ENCODE assay signal across 17 mouse cellular contexts in genomic region chr7:37389703-37390087, GRCm38 (mm10).
"Had no signal": no experiment of that assay in that cellular context is flagged by ENCODE, and none has a peak within 500 bp of the region (broad histone marks: within the 10 kb centered on the region; RNA-seq: fewer than 3 reads in every experiment).

No protein-coding gene starts in this region.

- H3K4me3 ChIP-seq: midbrain, embryonic 10.5 days; midbrain, embryonic 12.5 days; myocyte; neural tube, embryonic 13.5 days; neural tube, embryonic 15.5 days had no signal

- H3K27me3 ChIP-seq: midbrain, embryonic 12.5 days; neural tube, embryonic 13.5 days; neural tube, embryonic 15.5 days had no signal

- H3K4me2 ChIP-seq: lung, embryonic 14.5 days; midbrain, embryonic 12.5 days; neural tube, embryonic 13.5 days; neural tube, embryonic 15.5 days had no signal

- H3K9me3 ChIP-seq: midbrain, embryonic 10.5 days; midbrain, embryonic 12.5 days; neural tube, embryonic 13.5 days; neural tube, embryonic 15.5 days had no signal

- H3K36me3 ChIP-seq: midbrain, embryonic 10.5 days; midbrain, embryonic 12.5 days; neural tube, embryonic 13.5 days; neural tube, embryonic 15.5 days had no signal

- H3K27ac ChIP-seq: midbrain, embryonic 12.5 days; neural tube, embryonic 13.5 days; neural tube, embryonic 15.5 days had no signal

- H3K9ac ChIP-seq: lung, embryonic 14.5 days; midbrain, embryonic 12.5 days; neural tube, embryonic 13.5 days; neural tube, embryonic 15.5 days had no signal

- DNase-seq: lung, embryonic 14.5 days; lung, postnatal 10 days; lung, postnatal 4 days; midbrain, embryonic 14.5 days; retina, postnatal 1 day; right cerebral cortex, adult 18-20 months; right cerebral cortex, postnatal 4 days; spleen, adult 18-20 months; thymus, adult 18-20 months; thymus, postnatal 14 days; thymus, postnatal 36 days had no signal

- ATAC-seq: midbrain, embryonic 16.5 days had no signal

- H3K4me1 ChIP-seq: midbrain, embryonic 12.5 days; neural tube, embryonic 15.5 days had no signal
